Mouse (Mus musculus) hindbrain, embryonic 11.5 days (tissue): ENCODE measurements around the gene Ppm1h. TPM values are rescaled to one million over a fixed set of nuclear protein-coding genes. Genes with fewer than 3 reads are reported as not detected.
A peak's percentile ranks its signal among the peaks of the same experiment; 100 is the strongest.

Experiments used
- ATAC-seq: fragments of 200-750 bp; cut with Nextera tagmentation; 2 replicates; pipeline ENCODE4 v1.8.0; 2017; ENCODE audit warnings: mild to moderate bottlenecking, moderate TSS enrichment, moderate library complexity; ENCODE audit not compliant: low FRiP score
- DNase-seq: peaks from one replicate; pipeline ENCODE4 v3.0.0-alpha.2; 2015; ENCODE audit warnings: low spot score
- H3K27ac ChIP-seq: fragments of 300-500 bp; sonication (generic); 2 replicates; pipeline ENCODE4 v1.5.1; 2014; ENCODE audit warnings: mild to moderate bottlenecking, low read depth, low read length
- H3K27me3 ChIP-seq: fragments of 300-500 bp; sonication (generic); 2 replicates; pipeline ENCODE4 v1.6.1; 2014; ENCODE audit warnings: mild to moderate bottlenecking, low read length, moderate library complexity, mixed read lengths; ENCODE audit not compliant: control insufficient read depth, insufficient read depth
- H3K36me3 ChIP-seq: fragments of 300-500 bp; sonication (generic); 2 replicates; pipeline ENCODE4 v1.6.1; 2014; ENCODE audit warnings: mild to moderate bottlenecking, low read length, moderate library complexity, mixed read lengths; ENCODE audit not compliant: control insufficient read depth, insufficient read depth
- H3K4me1 ChIP-seq: fragments of 300-500 bp; sonication (generic); replicated peaks from 2 replicates; pipeline ENCODE4 v1.6.1; 2014; ENCODE audit warnings: low read length, mixed read lengths; ENCODE audit not compliant: control insufficient read depth, insufficient read depth
- H3K4me2 ChIP-seq: fragments of 300-500 bp; sonication (generic); replicated peaks from 2 replicates; pipeline ENCODE4 v1.6.1; 2014; ENCODE audit warnings: mild to moderate bottlenecking, low read depth, low read length
- H3K4me3 ChIP-seq: fragments of 300-500 bp; sonication (generic); 2 replicates; pipeline ENCODE4 v1.5.1; 2014; ENCODE audit warnings: low read depth, low read length
- H3K9ac ChIP-seq: fragments of 300-500 bp; sonication (generic); 2 replicates; pipeline ENCODE4 v1.6.1; 2014; ENCODE audit warnings: low read depth, low read length
- H3K9me3 ChIP-seq: fragments of 300-500 bp; sonication (generic); 2 replicates; pipeline ENCODE4 v1.6.1; 2016; ENCODE audit warnings: low read length; ENCODE audit not compliant: control insufficient read depth
- WGBS: fragments of 180-500 bp; shearing (Covaris S2); extraction: QIAGEN DNeasy Blood & Tissue Kit; methylation state at CpG from one replicate; pipeline ENCODE4 v1.1.7; 2014; 5-methylcytosine and 5-hydroxymethylcytosine counted together
- polyA plus RNA-seq: library from polyadenylated mRNA; unstranded; fragments of >200 nt; fragmentation: Nextera tagmentation; extraction: Ambion mirVana; gene quantifications from 2 replicates; pipeline ENCODE4 v1.2.1, GENCODE M21; 2014

The Ppm1h gene
- polyA plus RNA-seq, 1 experiment from 2014 or later = 9.7 TPM

DNA sequence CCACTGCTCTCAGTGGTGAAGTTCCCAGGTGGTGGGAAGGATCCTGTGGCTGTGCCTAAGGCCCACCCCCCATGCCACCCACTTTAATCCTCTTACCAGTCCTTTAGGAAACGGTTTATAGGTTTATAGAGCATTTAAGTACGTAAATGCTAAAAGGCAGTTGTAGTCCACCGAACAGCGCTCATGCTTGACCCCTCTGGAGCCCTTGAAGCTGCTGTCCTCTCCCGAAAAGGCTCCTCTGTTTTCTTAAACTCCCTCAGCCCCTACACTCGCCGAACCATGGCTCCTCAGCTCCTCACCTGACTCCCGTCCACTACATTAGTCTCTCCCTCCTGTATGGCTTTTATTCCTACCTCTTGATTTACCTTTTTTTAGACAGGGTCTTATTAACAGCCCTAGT lies 131.3 kb downstream of the Ppm1h start:
- H3K9me3 ChIP-seq = no peaks in the 10 kb centered on the region
- no peaks in the 10 kb centered on the region for H3K4me1 ChIP-seq
- H3K36me3 ChIP-seq = no peaks in the 10 kb centered on the region
- H3K27me3 ChIP-seq = no peaks in the 10 kb centered on the region
- no peak overlapping the region for H3K4me2 ChIP-seq
- H3K9ac ChIP-seq = no peak overlapping the region
- ATAC-seq (no peak), DNase-seq (no peak)
- H3K27ac ChIP-seq = no peak overlapping the region
- WGBS = 76% methylated on average over 8 of the region's 8 CpGs
- no peak overlapping the region for H3K4me3 ChIP-seq

GRCm38 (mm10) chr10:122815094-122815493 lies 136.5 kb downstream of the Ppm1h start:
- peak overlapping the region; percentile 14; the same call in 1 of the 2 replicates for H3K27ac ChIP-seq
- H3K4me2 ChIP-seq = no peak overlapping the region
- no peaks in the 10 kb centered on the region for H3K4me1 ChIP-seq
- H3K27me3 ChIP-seq = no peaks in the 10 kb centered on the region
- no peaks in the 10 kb centered on the region for H3K9me3 ChIP-seq
- ATAC-seq (peak; percentile 68; the same call in 1 of the 2 replicates), DNase-seq (no peak)
- H3K9ac ChIP-seq = no peak overlapping the region
- WGBS = 74% methylated on average over 14 of the region's 14 CpGs
- no peaks in the 10 kb centered on the region for H3K36me3 ChIP-seq
- no peak overlapping the region for H3K4me3 ChIP-seq

DNA sequence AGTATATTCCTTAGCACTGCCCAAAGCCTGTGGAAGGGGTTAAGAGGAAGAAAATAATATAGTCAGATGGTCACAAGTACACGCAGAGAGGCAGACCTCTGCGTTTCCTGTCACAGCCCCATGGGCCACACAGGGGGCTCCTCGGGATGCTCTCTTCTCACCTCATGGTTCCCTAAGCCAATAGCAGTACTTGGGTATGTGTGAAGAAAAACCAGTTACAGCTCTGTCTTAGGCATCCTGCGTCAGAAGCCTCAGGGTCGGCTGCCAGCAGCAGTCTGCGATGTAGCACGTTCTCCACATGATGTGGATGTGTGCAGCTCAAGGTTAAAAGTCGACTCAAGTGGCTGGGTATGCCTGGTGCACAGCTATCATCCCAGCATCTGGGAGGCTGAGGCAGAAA lies 139.2 kb downstream of the Ppm1h start:
- Histone ChIP-seq H3K27me3 (no peaks in the 10 kb centered on the region), H3K9ac (no peak overlapping the region), H3K9me3 (no peaks in the 10 kb centered on the region), H3K27ac (no peak overlapping the region), H3K4me1 (no peaks in the 10 kb centered on the region), H3K4me2 (no peak overlapping the region), H3K4me3 (no peak overlapping the region), H3K36me3 (no peaks in the 10 kb centered on the region)
- 84% methylated on average over 8 of the region's 8 CpGs for WGBS
- ATAC-seq (no peak), DNase-seq (no peak)

- no peak overlapping the region for H3K9ac ChIP-seq
- no peaks in the 10 kb centered on the region for H3K4me1 ChIP-seq
- H3K36me3 ChIP-seq = no peaks in the 10 kb centered on the region
- H3K27me3 ChIP-seq = no peaks in the 10 kb centered on the region
- no peak overlapping the region for H3K4me2 ChIP-seq
- no peak overlapping the region for H3K4me3 ChIP-seq
- ATAC-seq = no peak
- no peak for DNase-seq
- no peaks in the 10 kb centered on the region for H3K9me3 ChIP-seq
- no peak overlapping the region for H3K27ac ChIP-seq
- 94% methylated on average over 6 of the region's 6 CpGs for WGBS
Observed at GRCm38 (mm10) chr10:122819808-122820207, 141.2 kb downstream of the Ppm1h start.

GRCm38 (mm10) chr10:122821549-122821948 lies 143.0 kb downstream of the Ppm1h start:
- ATAC-seq (no peak), DNase-seq (no peak)
- H3K9me3 ChIP-seq = no peaks in the 10 kb centered on the region
- H3K4me1 ChIP-seq = no peaks in the 10 kb centered on the region
- no peaks in the 10 kb centered on the region for H3K27me3 ChIP-seq
- no peak overlapping the region for H3K4me2 ChIP-seq
- no peak overlapping the region for H3K27ac ChIP-seq
- H3K9ac ChIP-seq = no peak overlapping the region
- no peaks in the 10 kb centered on the region for H3K36me3 ChIP-seq
- WGBS = 83% methylated on average over 6 of the region's 6 CpGs
- no peak overlapping the region for H3K4me3 ChIP-seq

DNA sequence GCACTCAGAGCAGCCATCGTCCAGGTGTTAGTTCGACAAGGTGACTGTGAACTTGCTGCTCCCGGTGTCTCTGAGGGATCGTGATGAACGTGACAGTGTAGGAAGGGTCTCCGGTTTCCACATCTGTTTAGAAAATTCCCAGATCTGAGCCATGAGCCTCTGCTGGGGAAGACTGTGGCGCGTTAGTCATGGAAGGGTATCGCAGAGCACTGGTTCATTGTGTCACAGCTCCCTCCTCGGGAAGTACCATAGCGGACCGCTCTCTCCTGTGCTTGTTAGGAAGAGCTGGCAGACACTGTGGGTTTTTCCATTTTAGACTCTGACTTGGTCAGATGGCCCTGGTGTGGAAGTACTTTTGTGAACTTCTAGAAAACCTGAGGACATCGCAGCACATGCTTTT lies 145.1 kb downstream of the Ppm1h start:
- Histone ChIP-seq H3K9me3 (no peaks in the 10 kb centered on the region), H3K36me3 (no peaks in the 10 kb centered on the region), H3K4me2 (no peak overlapping the region), H3K9ac (no peak overlapping the region), H3K27me3 (no peaks in the 10 kb centered on the region), H3K27ac (no peak overlapping the region), H3K4me1 (no peaks in the 10 kb centered on the region; the same call in 1 of the 2 replicates), H3K4me3 (no peak overlapping the region)
- DNase-seq = no peak
- no peak for ATAC-seq
- 73% methylated on average over 13 of the region's 13 CpGs for WGBS

- H3K36me3 ChIP-seq = no peaks in the 10 kb centered on the region
- no peaks in the 10 kb centered on the region for H3K27me3 ChIP-seq
- no peak overlapping the region for H3K4me3 ChIP-seq
- DNase-seq (no peak), ATAC-seq (no peak)
- H3K4me2 ChIP-seq = no peak overlapping the region
- WGBS = 85% methylated on average over 16 of the region's 16 CpGs
- no peaks in the 10 kb centered on the region for H3K9me3 ChIP-seq
- H3K27ac ChIP-seq = no peak overlapping the region
- no peaks in the 10 kb centered on the region; the same call in 1 of the 2 replicates for H3K4me1 ChIP-seq
- H3K9ac ChIP-seq = no peak overlapping the region
Observed at GRCm38 (mm10) chr10:122826696-122827331, 148.3 kb downstream of the Ppm1h start.

- H3K27me3 ChIP-seq = no peaks in the 10 kb centered on the region
- DNase-seq = peak; percentile 28
- no peak overlapping the region for H3K27ac ChIP-seq
- no peak overlapping the region for H3K4me3 ChIP-seq
- no peak overlapping the region for H3K9ac ChIP-seq
- WGBS = 45% methylated on average over 12 of the region's 12 CpGs
- no peaks in the 10 kb centered on the region for H3K9me3 ChIP-seq
- ATAC-seq = no peak
- no peaks in the 10 kb centered on the region; the same call in 1 of the 2 replicates for H3K4me1 ChIP-seq
- H3K4me2 ChIP-seq = no peak overlapping the region
- H3K36me3 ChIP-seq = no peaks in the 10 kb centered on the region
Observed at GRCm38 (mm10) chr10:122827719-122828414, 149.3 kb downstream of the Ppm1h start.

GRCm38 (mm10) chr10:122829801-122830217 lies 151.2 kb downstream of the Ppm1h start:
- no peak for DNase-seq
- no peak overlapping the region for H3K4me2 ChIP-seq
- H3K36me3 ChIP-seq = no peaks in the 10 kb centered on the region
- no peaks in the 10 kb centered on the region for H3K27me3 ChIP-seq
- no peak overlapping the region for H3K27ac ChIP-seq
- no peaks in the 10 kb centered on the region for H3K9me3 ChIP-seq
- no peak for ATAC-seq
- H3K4me1 ChIP-seq = no peaks in the 10 kb centered on the region; the same call in 1 of the 2 replicates
- no peak overlapping the region for H3K4me3 ChIP-seq
- H3K9ac ChIP-seq = no peak overlapping the region
- WGBS = 81% methylated on average over 3 of the region's 3 CpGs
